Mouse (Mus musculus) gastrocnemius, adult 18-20 months (tissue): ENCODE data around the gene 1700066M21Rik. TPM values are rescaled to one million over a fixed set of nuclear protein-coding genes. Genes with fewer than 3 reads are reported as not detected.

Experiments
- DNase-seq: peaks from one replicate; pipeline ENCODE4 v3.0.0; 2021; ENCODE audit warnings: low spot score
- total RNA-seq, 2 experiments: library from RNA; stranded (reverse); gene quantifications; 2 replicates each; pipeline ENCODE4 v1.2.3; 2021

1700066M21Rik gene
- total RNA-seq, 2 experiments from 2014 or later = 2.2 to 2.3 TPM

- DNase-seq = no peak
These were observed 13.8 kb downstream of the 1700066M21Rik start for GRCm38 (mm10) chr1:57390993-57391790.

DNA sequence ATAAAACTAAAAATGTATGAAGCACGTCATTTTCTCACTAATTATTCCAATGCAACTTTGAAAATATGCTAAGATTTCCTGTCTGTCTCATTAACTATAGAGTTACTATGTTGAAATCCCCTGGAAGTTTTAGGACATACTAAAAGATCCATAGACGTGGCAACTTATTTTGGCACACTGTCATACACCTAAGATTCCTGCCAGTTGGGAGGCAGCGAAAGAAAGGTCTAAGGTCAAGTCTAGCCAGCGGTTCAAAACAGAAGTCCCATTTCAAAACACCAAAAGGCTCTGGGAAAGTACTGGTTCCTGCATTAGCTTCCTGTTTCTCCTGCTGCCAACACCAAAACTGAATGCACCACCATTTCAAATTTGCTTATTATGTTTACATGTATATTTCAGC lies 15.0 kb downstream of the 1700066M21Rik start:
- DNase-seq = no peak

GRCm38 (mm10) chr1:57394051-57394450 lies 16.6 kb downstream of the 1700066M21Rik start:
- DNase-seq = peak; percentile 51

- no peak for DNase-seq
These were observed 22.9 kb downstream of the 1700066M21Rik start for GRCm38 (mm10) chr1:57400321-57400720.

- DNase-seq = no peak
These were observed 23.5 kb downstream of the 1700066M21Rik start for GRCm38 (mm10) chr1:57400877-57401276.

GRCm38 (mm10) chr1:57402116-57402515 lies 24.7 kb downstream of the 1700066M21Rik start:
- DNase-seq = no peak

GRCm38 (mm10) chr1:57406187-57407151 lies 29.0 kb downstream of the 1700066M21Rik start, which contains the start of the genes Maip1 and Tyw5:
Gene Maip1, plus strand, starts transcription at chr1:57406328.
Gene Tyw5, minus strand, starts transcription at chr1:57407101.
- peak; percentile 82 for DNase-seq

- no peak for DNase-seq
These were observed 31.6 kb downstream of the 1700066M21Rik start for GRCm38 (mm10) chr1:57408994-57409393.

DNA sequence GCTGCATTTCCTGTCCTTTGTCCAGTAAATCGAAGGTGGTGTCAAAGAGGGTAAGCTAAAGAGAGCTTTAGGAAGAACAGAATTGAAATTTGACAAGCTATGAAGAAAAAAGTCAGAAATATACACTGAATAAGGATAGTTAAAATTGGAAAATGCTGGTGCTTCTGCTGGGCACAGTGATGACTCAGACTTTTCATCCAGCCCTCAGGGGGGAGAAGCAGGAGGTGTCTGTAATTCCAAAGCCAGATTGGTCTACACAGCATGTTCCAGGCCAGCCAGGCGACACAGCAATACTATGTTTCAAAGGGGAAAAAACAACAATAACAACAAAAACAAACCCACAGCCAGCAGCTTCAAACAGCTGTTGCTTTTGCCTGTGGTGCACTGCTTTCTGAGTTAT lies 36.0 kb downstream of the 1700066M21Rik start:
- no peak for DNase-seq

DNA sequence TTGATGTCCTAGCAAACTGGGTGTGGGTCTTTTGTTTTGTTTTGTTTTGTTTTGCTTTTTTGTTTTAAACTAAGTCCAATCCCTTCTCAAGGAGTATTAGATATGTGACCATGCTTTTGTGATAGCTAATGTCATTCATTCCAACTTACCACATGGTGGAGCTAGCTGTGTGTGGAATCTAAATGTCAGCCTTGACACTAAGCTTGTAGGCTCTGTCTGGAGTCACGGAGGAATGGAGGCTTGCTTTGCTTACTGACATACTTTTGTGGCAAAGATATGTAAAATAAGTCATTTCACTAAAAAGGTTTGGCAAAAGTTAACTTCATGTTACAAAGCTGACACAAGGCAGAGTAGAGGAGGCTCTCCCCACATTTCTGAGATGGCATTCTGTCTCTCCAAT lies 46.3 kb downstream of the 1700066M21Rik start:
- no peak for DNase-seq

GRCm38 (mm10) chr1:57428368-57429308 lies 51.2 kb downstream of the 1700066M21Rik start:
- DNase-seq = peak; percentile 88

DNA sequence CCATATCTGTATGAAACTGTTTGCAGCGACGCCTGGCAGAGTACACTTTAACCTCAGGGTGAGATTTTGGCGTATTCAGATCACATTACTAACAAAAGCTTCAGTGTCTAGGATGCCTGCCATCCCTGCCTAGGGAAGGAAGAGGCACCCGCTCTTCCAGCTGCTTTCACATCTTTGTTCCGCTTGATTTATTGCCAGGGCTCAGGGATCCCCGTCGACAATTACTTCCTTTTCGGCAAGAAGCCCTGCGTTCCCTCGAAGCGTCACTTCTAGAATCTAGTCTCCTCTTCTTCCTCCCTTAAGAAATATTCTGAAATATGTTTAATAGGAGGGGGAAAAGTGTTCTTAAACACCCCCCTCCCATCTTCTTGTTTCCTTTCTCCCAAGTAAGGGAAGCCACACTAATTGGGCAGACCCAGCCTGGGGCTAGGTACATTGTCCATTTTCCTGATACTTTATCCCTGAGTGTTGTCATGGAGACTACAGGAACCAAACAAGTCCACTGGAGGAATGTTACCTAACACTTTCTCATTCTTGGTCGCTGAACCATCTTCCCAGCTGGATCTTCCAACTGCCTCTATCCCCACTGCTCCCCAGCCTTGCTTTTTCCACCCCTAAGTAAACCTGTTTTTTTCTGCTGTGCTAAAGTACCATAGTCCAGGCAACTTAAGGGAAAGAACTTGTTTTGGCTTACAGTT lies 52.5 kb downstream of the 1700066M21Rik start:
- no peak for DNase-seq

- no peak for DNase-seq
These were observed 55.7 kb downstream of the 1700066M21Rik start for GRCm38 (mm10) chr1:57433141-57433540.

Other genes starting within 250 kb of the 1700066M21Rik start
- 1 to 10 TPM; 7.9 to 8.1 TPM for gene Maip1, start 28.7 kb downstream of the 1700066M21Rik start, total RNA-seq
- 1 to 10 TPM; 2.5 to 3.9 TPM for gene Tyw5, start 29.5 kb downstream of the 1700066M21Rik start, total RNA-seq